Mouse (Mus musculus) stomach, postnatal 0 days (tissue): Measurements from ENCODE around the gene Spin1.
"Not testable (repeated sequence)": the region's sequence is repeated elsewhere in the genome, so short reads cannot be mapped to it uniquely, and the experiment has no call there.

Experiments used
- CTCF ChIP-seq: IDR thresholded peaks from 2 replicates; pipeline ENCODE4 v1.5.1; 2016; ENCODE audit warnings: antibody characterized with exemption, low read depth, mild to moderate bottlenecking, moderate library complexity
- EP300 ChIP-seq: optimal IDR thresholded peaks from 2 replicates; pipeline ENCODE3; 2016; ENCODE audit warnings: antibody characterized with exemption

- TF ChIP-seq CTCF, EP300: not testable (repeated sequence)
Observed at GRCm38 (mm10) chr13:51114398-51114797, 13.7 kb downstream of the Spin1 start.
